Mouse (Mus musculus) forebrain, embryonic 16.5 days (tissue): ENCODE data around the gene Dhx58. TPM values are rescaled to one million over a fixed set of nuclear protein-coding genes. Genes with fewer than 3 reads are reported as not detected.

Experiments
- ATAC-seq: fragments of 200-750 bp; cut with Nextera tagmentation; 2 replicates; pipeline ENCODE4 v1.8.0; 2017; ENCODE audit warnings: mild to moderate bottlenecking, moderate library complexity
- H3K27ac ChIP-seq: fragments of 300-500 bp; sonication (generic); 2 replicates; pipeline ENCODE4 v1.5.1; 2014; ENCODE audit warnings: low read length, control low read depth
- H3K27me3 ChIP-seq: fragments of 300-500 bp; sonication (generic); replicated peaks from 2 replicates; pipeline ENCODE4 v1.6.1; 2014; ENCODE audit warnings: low read length; ENCODE audit not compliant: control insufficient read depth, insufficient read depth
- H3K36me3 ChIP-seq: fragments of 300-500 bp; sonication (generic); 2 replicates; pipeline ENCODE4 v1.6.1; 2014; ENCODE audit not compliant: control insufficient read depth, insufficient read depth
- H3K4me1 ChIP-seq: fragments of 300-500 bp; sonication (generic); replicated peaks from 2 replicates; pipeline ENCODE4 v1.6.1; 2014; ENCODE audit warnings: low read length; ENCODE audit not compliant: control insufficient read depth, insufficient read depth
- H3K4me2 ChIP-seq: fragments of 300-500 bp; sonication (generic); 2 replicates; pipeline ENCODE4 v1.6.1; 2014; ENCODE audit warnings: mild to moderate bottlenecking, low read length, control low read depth
- H3K4me3 ChIP-seq: fragments of 300-500 bp; sonication (generic); replicated peaks from 2 replicates; pipeline ENCODE4 v1.5.1; 2014; ENCODE audit warnings: mild to moderate bottlenecking, low read length, control low read depth
- H3K9ac ChIP-seq: fragments of 300-500 bp; sonication (generic); replicated peaks from 2 replicates; pipeline ENCODE4 v1.6.1; 2014; ENCODE audit warnings: low read depth, low read length, control low read depth
- H3K9me3 ChIP-seq: fragments of 300-500 bp; sonication (generic); 2 replicates; pipeline ENCODE4 v1.6.1; 2016; ENCODE audit warnings: low read length; ENCODE audit not compliant: control insufficient read depth
- WGBS: fragments of 180-500 bp; shearing (Covaris S2); extraction: QIAGEN DNeasy Blood & Tissue Kit; methylation state at CpG from one replicate; pipeline ENCODE4 v1.1.7; 2014; 5-methylcytosine and 5-hydroxymethylcytosine counted together
- polyA plus RNA-seq: library from polyadenylated mRNA; unstranded; fragments of >200 nt; fragmentation: Nextera tagmentation; extraction: Ambion mirVana; gene quantifications from 2 replicates; pipeline ENCODE4 v1.2.1, GENCODE M21; 2015

The Dhx58 gene
- polyA plus RNA-seq, 1 experiment from 2014 or later = 2.1 TPM

GRCm38 (mm10) chr11:100646265-100646664 lies 57.8 kb downstream of the Dhx58 start:
- Histone ChIP-seq H3K4me1 (peaks cover 4% of the 10 kb centered on the region), H3K9ac (no peak overlapping the region), H3K27me3 (peaks cover 18% of the 10 kb centered on the region), H3K4me3 (no peak overlapping the region), H3K36me3 (no peaks in the 10 kb centered on the region), H3K4me2 (no peak overlapping the region), H3K27ac (no peak overlapping the region), H3K9me3 (no peaks in the 10 kb centered on the region)
- no peak for ATAC-seq
- 0% methylated on average over 1 of the region's 1 CpGs for WGBS

Other genes starting within 250 kb of the Dhx58 start
- 14.3 and 17.4 TPM in 2 replicates for gene Klhl11, start 231.5 kb downstream of the Dhx58 start, polyA plus RNA-seq
- gene Acly, start 176.3 kb downstream of the Dhx58 start, polyA plus RNA-seq = 242 and 248 TPM in 2 replicates
- 1.0 and 2.0 TPM in 2 replicates for gene Ttc25, start 158.7 kb downstream of the Dhx58 start, polyA plus RNA-seq
- gene Cnp, start 129.4 kb downstream of the Dhx58 start, polyA plus RNA-seq = 22.8 and 29.8 TPM in 2 replicates
- 85.6 and 96.1 TPM in 2 replicates for gene Nkiras2, start 85.0 kb downstream of the Dhx58 start, polyA plus RNA-seq
- gene Dnajc7, start 84.1 kb downstream of the Dhx58 start, polyA plus RNA-seq = 296 and 326 TPM in 2 replicates
- gene Zfp385c, start 11.8 kb downstream of the Dhx58 start, polyA plus RNA-seq = 0.80 TPM in 1 of 2 replicates, not detected in the other
- 57.6 and 57.8 TPM in 2 replicates for gene Kat2a, start 8.2 kb upstream of the Dhx58 start, polyA plus RNA-seq
- gene Hspb9, start 9.6 kb upstream of the Dhx58 start, polyA plus RNA-seq = not detected in 2 replicates
- gene Rab5c, start 33.9 kb upstream of the Dhx58 start, polyA plus RNA-seq = 37.6 and 38.9 TPM in 2 replicates
- 3.5 and 6.8 TPM in 2 replicates for gene Kcnh4, start 55.7 kb upstream of the Dhx58 start, polyA plus RNA-seq
- gene Hcrt, start 58.7 kb upstream of the Dhx58 start, polyA plus RNA-seq = 0.92 TPM in 1 of 2 replicates, not detected in the other
- 2.5 and 5.0 TPM in 2 replicates for gene Ghdc, start 66.7 kb upstream of the Dhx58 start, polyA plus RNA-seq
- 9.8 and 11.9 TPM in 2 replicates for gene Stat5b, start 146.5 kb upstream of the Dhx58 start, polyA plus RNA-seq
- gene Stat5a, start 155.1 kb upstream of the Dhx58 start, polyA plus RNA-seq = 1.0 and 1.2 TPM in 2 replicates
- gene Stat3, start 235.3 kb upstream of the Dhx58 start, polyA plus RNA-seq = 30.6 and 31.5 TPM in 2 replicates